Mouse (Mus musculus): Measurements from ENCODE around the gene Tbc1d2b.

- TF ChIP-seq CTCF (IDR thresholded peaks at IDR 0.05; ENCODE audit: low read depth) (no peak), EP300 (IDR thresholded peaks at IDR 0.05; ENCODE audit: low read depth) (no peak)
Measured at GRCm38 (mm10) chr9:90162926-90163748, 107.5 kb downstream of the Tbc1d2b start, which contains the start of gene Adamts7.

Data from liver, embryonic 14.5 days (tissue).